Mouse (Mus musculus): ENCODE data around the gene Col5a2. TPM values are rescaled to one million over a fixed set of nuclear protein-coding genes. Genes with fewer than 3 reads are reported as not detected.
"Not testable (repeated sequence)": the region's sequence is repeated elsewhere in the genome, so short reads cannot be mapped to it uniquely, and the experiment has no call there.

The Col5a2 gene
- total RNA-seq, 2 experiments from 2014 or later: 6.3 to 8.5 TPM

GRCm38 (mm10) chr1:45430520-45430919 lies 72.6 kb downstream of the Col5a2 start:
- DNase-seq (ENCODE audit: extremely low spot score in 1 of 2, low spot score in 1 of 2): no peak

DNA sequence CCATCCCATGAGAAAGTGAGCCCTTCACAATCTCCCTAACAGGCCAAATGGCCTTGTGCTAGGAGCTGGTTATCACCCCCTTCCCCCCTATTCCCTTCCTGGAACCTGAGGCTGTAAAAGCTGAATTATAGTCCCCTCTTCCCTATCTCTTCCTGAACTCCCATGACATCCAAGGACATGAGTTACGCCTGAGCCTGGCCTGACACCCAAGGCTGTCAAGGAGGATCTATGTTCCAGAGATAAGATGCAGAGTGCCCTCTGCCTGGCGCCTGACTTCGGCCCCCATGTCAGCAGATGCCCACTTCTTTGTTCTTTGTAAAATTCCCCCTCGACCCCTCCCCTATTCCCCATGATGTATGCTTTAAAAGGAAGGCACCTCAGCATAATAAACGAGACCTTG lies 73.9 kb downstream of the Col5a2 start:
- DNase-seq (ENCODE audit: extremely low spot score in 1 of 2, low spot score in 1 of 2): not testable (repeated sequence)

DNA sequence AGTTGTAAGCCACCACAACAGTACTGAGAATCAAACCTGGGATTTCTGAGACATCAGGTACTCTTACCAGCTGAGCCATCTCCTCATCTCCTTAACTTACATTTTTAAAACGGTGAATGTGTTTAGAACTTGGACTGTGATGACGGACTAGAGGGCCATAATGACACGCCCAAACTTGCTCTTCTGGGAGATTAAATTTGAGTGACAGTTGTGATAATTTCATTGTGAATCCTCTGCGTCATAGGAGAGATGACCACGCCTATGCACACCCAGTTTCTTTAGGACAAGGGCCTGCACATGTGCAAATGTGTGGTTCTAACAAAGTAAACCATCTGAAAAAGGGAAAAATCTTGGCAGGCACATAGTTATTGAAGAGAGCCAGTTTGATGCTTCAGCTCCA lies 79.2 kb downstream of the Col5a2 start:
- no peak for DNase-seq (ENCODE audit: extremely low spot score in 1 of 2, low spot score in 1 of 2)

DNA sequence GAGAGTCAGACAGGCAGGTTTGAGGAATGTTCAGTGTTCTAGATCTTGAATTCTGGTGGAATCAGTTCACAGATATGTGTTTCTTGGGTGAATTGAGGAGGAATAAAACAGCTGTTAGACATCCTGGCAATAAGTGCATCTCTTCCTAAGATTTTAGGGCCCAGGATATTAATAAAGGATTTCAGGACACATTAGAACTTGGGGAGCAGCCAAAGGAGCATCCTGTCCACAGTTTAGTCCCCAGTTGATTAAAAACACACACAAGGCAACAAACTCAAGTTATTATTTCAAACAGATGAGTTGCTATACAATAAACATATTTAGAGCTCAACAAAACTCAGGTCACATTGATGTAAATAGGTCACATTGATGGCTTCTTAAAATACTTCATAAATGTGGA lies 82.5 kb downstream of the Col5a2 start:
- no peak for DNase-seq (ENCODE audit: extremely low spot score in 1 of 2, low spot score in 1 of 2)

DNA sequence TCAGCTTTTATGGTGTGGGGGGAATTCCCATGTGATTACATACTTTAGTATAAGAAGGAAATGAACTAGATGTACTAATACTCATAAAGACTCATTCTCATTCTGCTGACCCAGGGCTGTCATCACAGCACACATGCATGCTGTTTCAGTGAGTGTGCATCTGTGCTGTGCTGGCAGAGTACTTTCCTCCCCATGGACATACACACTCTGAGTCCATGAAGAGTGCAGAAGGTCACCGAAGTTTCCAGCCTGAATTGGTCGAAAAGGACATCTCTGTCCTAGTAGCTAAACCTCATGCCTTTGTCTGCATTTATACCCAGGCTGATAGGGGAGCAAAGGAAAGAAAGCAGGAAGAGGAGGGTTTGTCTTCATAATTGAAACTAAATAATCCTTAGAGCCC lies 83.2 kb downstream of the Col5a2 start:
- no peak for DNase-seq (ENCODE audit: extremely low spot score in 1 of 2, low spot score in 1 of 2)

DNA sequence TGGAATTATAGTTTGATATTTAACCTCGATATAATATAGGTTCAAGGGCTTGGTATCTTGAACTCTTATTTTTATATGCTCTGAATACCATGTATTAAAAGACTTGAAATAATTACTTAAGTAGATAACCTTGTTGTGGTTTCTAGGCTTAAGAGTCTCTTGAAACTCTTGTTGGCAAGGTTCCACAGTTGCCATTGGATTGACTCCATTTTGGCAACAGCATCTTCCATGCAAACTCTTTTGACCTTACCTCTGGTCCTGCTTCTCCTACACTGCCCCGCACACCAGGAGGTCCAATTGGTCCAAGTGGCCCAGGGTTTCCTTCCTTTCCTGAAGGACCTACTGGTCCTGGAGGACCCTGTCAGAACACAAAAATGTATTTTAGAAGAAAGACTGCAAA lies 121.2 kb downstream of the Col5a2 start:
- DNase-seq (ENCODE audit: extremely low spot score in 1 of 2, low spot score in 1 of 2): no peak

GRCm38 (mm10) chr1:45379992-45380690 lies 122.9 kb downstream of the Col5a2 start:
- no peak for DNase-seq (ENCODE audit: extremely low spot score in 1 of 2, low spot score in 1 of 2)

DNA sequence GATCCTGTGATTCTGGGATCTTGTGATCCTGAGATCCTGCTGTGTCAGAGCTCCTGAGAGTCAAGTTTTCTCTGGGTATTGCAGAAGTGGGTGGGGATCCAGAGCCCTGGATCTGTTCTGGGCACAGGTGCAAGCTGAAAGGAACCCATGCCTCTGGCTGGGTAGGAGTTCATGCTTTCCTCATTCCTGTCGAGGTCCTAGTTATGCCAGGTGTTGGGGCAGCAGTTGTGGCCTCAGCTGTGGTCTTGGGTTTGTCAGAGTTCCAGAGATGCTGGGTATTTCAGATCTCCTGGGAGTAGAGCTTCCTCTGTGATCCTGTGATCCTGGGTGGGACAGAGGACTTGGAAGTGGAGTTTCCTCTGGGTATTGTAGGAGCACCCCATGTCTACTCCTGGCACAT lies 137.7 kb downstream of the Col5a2 start:
- no peak for DNase-seq (ENCODE audit: extremely low spot score in 1 of 2, low spot score in 1 of 2)

DNA sequence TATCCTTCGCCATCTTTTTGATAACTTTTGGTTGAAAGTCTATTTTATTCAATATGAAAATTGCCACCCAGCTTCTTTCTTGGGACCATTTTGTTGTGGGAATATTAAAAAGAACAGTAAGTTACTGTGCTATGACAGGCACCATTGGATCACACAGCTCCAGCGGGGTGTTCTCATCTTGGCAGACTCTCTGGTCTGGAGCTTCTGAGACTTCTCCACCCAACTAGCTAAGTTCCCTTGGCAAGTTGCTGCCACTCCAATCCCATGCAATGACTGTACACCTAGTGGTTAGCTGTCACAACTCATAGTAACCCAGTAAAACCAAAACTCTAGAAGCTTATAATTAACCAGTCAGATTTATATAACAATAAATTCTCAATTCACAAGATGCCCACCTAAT lies 139.8 kb downstream of the Col5a2 start:
- no peak for DNase-seq (ENCODE audit: extremely low spot score in 1 of 2, low spot score in 1 of 2)

GRCm38 (mm10) chr1:45359673-45360072 lies 143.4 kb downstream of the Col5a2 start:
- no peak for DNase-seq (ENCODE audit: extremely low spot score in 1 of 2, low spot score in 1 of 2)

GRCm38 (mm10) chr1:45359147-45359546 lies 143.9 kb downstream of the Col5a2 start:
- no peak for DNase-seq (ENCODE audit: extremely low spot score in 1 of 2, low spot score in 1 of 2)

GRCm38 (mm10) chr1:45358020-45358419 lies 145.1 kb downstream of the Col5a2 start:
- no peak for DNase-seq (ENCODE audit: extremely low spot score in 1 of 2, low spot score in 1 of 2)

GRCm38 (mm10) chr1:45355944-45356343 lies 147.1 kb downstream of the Col5a2 start:
- no peak for DNase-seq (ENCODE audit: extremely low spot score in 1 of 2, low spot score in 1 of 2)

GRCm38 (mm10) chr1:45329149-45329548 lies 173.9 kb downstream of the Col5a2 start:
- no peak for DNase-seq (ENCODE audit: extremely low spot score in 1 of 2, low spot score in 1 of 2)

Other genes starting within 250 kb of the Col5a2 start
- 10 to 100 TPM in 1 of 2 experiments, 1 to 10 TPM in 1; 9.8 to 10.8 TPM for gene Col3a1, start 191.7 kb downstream of the Col5a2 start, total RNA-seq (2021)

Data from layer of hippocampus, postnatal 25 days (tissue).